Mouse (Mus musculus) frontal cortex, postnatal 36 days (tissue): Measurements from ENCODE around the gene Gnb2.
A peak's percentile ranks its signal among the peaks of the same experiment; 100 is the strongest.

Source experiments
- DNase-seq, 2 experiments: peaks; one replicate each; pipeline ENCODE4 v3.0.0; 2022; ENCODE audit warnings: low spot score in 2 of 2

The Gnb2 gene

GRCm38 (mm10) chr5:137539291-137539801 is 6.0 kb upstream of the Gnb2 start:
- peak in 1 of 2 experiments; percentile 52 for DNase-seq

- no peak for DNase-seq
Observed at GRCm38 (mm10) chr5:137537461-137537860, 4.2 kb upstream of the Gnb2 start.

DNA sequence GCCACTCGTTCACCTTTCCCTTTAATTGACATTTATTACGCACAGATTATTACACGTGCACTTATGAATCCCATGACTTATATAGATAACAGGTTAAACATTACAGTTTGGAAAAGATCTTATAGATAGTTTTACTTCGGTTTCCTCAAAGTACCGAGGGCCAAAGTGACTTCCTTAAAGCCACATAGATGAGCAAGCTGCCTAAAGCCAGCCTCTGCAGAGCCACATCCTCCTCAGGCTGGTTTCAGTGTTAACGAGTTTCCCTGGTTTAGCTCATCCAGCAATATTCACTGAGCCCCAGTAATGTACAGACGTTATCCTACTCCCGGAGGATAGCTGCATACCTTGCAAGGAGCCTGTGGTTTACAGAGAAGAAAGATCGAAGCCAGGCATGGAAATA is 2.0 kb upstream of the Gnb2 start:
- DNase-seq = no peak

DNA sequence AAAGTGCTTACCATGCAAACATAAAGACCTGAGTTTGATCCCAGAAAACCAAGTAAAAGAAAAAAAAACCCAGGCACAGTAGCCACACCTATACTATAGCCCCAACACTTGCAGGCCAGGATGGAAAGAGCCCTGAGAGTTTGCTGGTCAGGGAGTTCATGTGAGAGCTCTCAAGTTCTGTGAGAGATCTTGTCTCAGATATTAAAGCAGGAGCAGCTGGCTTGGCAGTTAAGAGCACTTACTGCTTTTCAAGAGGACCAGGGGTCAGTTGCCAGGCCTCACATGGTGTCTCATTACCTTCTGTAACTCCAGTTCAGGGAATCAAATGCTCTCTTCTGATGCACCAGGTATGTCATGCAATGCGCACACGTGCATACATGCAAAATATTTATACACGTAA is 1.5 kb upstream of the Gnb2 start:
- DNase-seq = no peak

GRCm38 (mm10) chr5:137532808-137533116 is 548 bp downstream of the Gnb2 start:
- DNase-seq = no peak

- peak in 1 of 2 experiments; percentile 45 for DNase-seq
Observed at GRCm38 (mm10) chr5:137532131-137532807, 1.0 kb downstream of the Gnb2 start.

DNA sequence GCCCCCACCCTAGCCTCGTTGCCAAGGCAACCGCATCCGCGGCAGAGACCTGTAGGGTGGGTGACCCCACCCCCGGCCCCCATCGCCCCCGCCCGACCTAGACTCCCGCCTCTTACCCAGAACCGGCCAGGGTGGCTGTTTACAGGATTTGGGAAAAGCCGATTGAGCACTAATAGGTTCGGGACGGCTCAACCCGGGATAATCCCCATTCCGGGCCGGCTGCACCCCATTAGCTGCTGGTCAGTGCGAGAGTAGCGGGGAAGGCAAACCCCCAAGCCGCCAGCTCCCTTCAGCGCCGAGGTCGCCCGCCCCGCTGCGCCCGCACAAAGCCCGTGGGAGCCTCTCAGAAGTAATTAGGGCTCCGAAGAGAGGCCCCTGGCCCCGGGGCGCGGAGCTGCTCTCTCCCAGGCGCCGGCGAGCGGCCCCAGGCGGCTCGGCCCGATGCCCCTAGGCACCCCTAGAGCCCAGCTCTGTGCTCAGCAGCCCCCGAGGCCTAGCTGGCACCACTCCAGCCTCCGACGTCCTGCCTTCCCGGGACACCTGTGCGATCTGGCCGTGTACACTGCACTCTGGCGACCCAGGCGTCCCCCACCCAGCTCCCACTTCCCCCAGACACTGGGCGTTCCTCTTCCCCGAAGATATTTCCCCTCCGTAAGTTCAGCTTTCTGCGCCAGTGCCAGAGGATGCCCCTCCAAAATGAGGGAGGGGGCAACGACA is 1.7 kb downstream of the Gnb2 start:
- peak in 1 of 2 experiments; percentile 56 for DNase-seq

DNA sequence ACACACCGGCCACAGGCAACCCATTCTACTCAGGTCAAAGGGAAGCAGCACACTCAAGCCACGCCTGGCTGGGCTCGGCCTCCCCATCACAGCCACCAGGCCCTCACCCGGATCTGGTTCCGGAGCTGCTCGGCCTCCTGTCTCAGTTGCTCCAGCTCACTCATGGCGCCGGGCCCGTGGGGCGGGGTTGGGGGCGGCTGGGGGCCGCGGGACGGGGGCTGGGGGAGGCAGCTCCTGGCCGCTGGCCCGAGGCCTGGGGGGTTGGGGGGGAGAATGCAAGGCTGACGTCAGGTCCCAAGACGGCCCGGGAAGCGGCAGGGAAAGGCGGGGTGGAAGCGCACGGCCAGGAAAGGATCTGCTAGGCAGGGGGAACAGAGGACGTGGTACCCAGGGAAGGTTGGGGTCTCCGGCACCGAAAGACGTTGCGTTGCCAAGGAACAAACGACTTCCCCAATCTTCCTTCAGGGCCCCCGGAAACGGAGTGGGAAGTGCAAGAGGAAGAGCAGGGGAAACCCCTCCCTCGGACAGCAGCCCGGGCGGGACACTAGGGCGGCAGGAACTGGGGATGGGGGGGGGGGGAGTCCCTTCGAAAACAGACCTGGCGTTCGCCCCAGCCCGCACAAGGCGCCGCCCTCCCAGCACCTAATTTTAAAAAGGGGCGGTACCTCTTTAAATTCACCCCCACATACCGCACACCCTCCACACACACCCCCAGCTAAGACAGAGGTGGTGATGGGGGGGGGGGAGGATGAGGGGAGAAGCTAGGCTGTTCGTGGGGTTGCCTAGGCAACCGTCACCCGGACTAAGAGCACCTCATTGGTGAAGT is 2.5 kb downstream of the Gnb2 start:
- DNase-seq = peak; percentile 76 to 81

GRCm38 (mm10) chr5:137530075-137530474 is 3.2 kb downstream of the Gnb2 start:
- DNase-seq = no peak

GRCm38 (mm10) chr5:137529221-137529995 is 3.9 kb downstream of the Gnb2 start:
- no peak for DNase-seq

DNA sequence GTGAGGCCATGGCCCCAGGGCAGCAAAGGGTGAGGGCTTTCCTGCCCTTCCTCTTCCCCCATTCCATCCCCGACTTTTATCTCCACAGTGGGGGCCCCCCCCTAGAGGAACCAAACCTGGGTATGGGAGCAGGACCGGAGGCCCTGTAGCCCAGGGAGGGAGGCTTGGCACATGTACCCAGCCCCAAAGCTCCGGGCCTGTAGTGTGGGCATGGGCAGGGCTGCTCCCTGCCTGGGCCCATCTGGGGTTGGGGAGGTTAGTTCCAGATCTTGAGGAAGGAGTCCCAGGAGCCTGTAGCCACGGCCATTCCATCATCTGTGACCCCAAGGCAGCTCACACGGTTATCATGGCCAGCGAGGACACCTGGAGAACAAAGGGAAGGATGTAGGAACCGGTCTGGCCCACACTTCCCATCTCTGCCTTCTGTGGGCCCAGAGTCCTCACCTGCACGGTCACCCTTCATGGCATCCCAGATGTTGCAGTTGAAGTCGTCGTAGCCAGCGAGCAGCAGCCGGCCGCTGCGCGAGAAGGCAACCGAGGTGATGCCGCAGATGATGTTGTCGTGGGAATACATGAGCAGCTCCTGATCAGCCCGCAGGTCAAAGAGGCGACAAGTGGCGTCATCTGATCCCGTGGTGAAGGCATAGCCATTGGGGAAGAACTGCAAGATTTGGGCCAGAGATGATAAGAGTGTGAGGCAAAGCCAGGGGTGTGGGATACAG is 4.9 kb downstream of the Gnb2 start:
- no peak for DNase-seq

- DNase-seq = no peak
Observed at GRCm38 (mm10) chr5:137527413-137527812, 5.9 kb downstream of the Gnb2 start.

GRCm38 (mm10) chr5:137526192-137526936 is 6.9 kb downstream of the Gnb2 start:
- DNase-seq = no peak

DNA sequence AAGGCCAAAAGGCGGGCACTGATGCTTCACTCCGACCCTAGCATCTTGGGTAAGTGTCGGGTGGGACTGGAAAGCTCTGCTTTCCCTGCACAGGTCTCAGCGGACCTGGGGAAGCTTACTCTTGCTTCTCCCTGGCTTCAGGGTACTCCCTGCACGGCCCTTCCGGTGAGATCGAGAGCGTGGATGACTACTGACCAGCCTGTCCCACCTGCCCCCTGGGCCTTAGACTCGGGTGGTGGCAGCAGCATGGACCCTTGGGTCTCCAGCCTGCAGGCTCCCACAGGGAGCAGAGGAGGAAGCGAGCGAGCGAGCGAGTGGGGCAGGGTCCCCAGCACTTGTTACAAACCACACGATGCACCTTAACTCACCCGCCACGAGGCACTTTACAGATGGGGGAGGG is 7.8 kb downstream of the Gnb2 start:
- DNase-seq = no peak

DNA sequence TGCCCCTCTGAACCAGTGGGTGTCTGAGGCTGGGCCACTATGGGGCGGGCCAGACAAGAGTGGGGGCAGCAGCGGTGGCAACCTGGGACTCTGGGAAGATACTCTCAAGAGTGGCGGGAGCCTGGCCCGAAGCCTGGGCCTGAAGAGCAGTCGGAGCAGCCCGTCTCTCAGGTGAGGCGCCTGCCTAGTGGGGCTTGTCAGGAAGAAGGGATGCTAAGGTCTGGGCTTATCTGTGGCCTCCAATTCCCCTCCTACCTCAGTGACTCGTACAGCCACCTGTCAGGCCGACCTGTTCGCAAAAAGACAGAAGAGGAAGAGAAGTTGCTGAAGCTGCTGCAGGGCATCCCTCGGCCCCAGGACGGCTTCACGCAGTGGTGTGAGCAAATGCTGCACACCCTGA is 8.6 kb downstream of the Gnb2 start:
- DNase-seq = no peak

GRCm38 (mm10) chr5:137524251-137524515 is 9.1 kb downstream of the Gnb2 start:
- no peak for DNase-seq

DNA sequence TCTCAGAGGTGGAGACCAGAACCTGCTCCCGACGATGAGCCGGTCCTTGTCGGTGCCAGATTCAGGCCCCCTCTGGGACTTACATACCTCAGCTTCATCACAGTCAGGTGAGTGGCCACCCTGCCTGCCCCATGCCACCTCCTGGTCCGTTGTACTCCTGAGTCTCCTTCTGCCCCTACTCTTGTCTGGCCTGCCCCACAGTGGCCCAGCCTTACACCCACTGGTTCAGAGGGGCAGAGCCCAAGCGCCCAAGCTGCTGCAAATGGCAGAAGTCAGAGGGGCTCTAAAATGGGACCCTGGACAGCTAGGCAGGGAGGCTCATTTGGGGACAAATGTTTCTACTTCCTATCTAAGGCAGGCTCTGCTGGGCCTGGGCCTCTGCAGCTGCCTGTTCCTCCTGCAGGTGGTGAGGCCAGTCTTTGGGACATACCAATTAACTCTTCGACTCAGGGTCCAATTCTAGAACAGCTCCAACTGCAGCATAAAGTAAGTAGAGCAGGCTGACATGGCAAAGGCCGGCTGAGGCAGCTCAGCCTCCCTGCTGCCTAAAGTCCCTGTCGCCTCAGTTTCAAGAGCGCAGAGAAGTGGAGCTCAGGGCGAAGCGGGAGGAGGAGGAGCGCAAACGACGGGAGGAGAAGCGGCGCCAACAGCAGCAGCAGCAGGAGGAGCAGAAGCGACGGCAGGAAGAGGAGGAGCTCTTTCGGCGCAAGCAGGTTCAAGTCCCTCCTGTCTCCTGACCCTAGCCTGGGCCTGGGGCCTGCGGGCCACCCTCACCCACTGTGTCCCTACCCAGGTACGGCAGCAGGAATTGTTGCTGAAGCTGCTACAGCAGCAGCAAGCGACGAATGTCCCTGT is 9.7 kb downstream of the Gnb2 start:
- no peak for DNase-seq

- no peak for DNase-seq
Observed at GRCm38 (mm10) chr5:137522711-137523110, 10.6 kb downstream of the Gnb2 start.

GRCm38 (mm10) chr5:137521861-137522260 is 11.4 kb downstream of the Gnb2 start:
- DNase-seq = no peak
